Mouse (Mus musculus) 416B (cell line): ENCODE measurements around the gene Ccl7.

Source experiments
- DNase-seq: peaks from one replicate; pipeline ENCODE4 v3.0.0; 2011; ENCODE audit warnings: low read depth

The Ccl7 gene

DNA sequence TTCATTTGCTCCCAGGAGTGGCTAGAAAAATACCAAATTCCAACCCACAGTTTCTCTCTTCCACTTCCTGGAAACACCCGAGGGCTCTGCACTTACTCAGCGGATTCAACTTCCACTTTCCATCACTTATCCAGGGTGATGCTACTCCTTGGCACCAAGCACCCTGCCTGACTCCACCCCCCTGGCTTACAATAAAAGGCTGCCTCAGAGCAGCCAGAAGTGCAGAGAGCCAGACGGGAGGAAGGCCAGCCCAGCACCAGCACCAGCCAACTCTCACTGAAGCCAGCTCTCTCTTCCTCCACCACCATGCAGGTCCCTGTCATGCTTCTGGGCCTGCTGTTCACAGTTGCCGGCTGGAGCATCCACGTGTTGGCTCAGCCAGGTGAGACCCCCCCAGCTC lies 10.2 kb upstream of the Ccl7 start, which contains the start of gene Ccl2:
Ccl2 (plus strand) TSS at position 216 of the 400 bp plus-strand sequence.
- DNase-seq: peak; percentile 72

DNA sequence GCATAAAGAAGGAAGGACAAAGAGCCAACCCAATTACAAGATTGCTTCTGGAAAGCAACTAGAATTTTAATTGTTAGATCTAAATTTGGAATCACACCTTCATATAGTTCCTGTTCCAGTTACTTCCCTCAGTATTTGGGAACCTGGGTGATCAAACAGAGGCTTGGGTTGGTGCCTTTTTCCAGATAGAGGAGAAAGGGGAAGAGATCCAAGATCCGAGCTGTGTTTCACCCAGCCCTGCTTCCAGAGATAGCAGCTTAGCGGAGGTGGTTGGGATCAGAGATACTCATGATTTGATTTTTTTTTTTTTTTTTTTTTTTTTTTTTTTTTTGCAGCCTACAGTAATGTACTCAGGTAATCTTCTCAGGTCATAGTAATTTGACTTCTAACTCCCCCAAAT lies 9.7 kb upstream of the Ccl7 start:
- no peak for DNase-seq

DNA sequence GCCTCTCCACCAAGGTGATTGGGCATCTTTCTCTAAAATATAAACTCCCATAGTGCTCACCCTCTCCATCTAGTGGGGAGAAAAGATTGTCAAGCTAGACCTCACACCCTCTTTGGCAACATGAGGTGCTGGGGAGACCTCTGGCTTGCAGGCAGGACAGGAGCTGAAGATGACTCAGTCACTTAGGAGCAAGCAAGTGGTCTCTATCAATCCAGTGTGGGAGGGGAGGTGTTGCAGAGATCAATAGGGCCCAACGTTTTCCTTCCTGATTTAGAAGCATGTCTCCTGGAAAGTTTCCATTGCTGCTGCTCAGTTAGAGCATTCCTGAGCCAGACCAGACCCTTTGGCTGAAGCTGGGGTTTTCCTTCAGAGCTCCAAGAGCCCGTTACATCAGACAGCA lies 7.0 kb upstream of the Ccl7 start, which contains the start of gene Gm17268:
Gm17268 (minus strand) TSS at position 28 of the 400 bp plus-strand sequence.
- peak; percentile 50 for DNase-seq

DNA sequence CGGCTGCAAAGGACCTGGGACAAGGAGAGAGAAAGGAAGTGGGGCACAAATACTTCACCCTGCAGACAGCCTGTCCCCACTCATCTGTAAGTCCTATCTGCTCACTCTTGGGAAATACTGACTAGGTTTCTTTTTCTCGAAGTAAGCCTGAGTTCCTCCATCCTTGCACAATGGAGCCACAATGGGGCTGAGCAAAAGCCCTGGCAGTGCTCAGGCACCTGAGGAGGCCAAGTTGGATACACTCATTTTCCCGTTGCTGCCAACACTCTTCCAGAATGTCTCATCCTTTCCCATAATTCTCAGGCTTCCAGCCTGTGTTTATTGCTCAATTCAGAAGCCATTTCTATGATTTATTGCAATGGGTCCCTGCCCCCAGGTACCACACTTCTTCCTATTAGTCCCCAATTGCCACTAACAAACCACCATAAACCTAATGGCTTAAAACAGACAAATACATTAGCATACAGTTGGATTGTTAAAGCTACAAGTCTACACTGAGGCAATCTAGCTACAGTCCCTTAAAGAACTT lies 6.3 kb upstream of the Ccl7 start:
- DNase-seq: peak; percentile 33

GRCm38 (mm10) chr11:82041671-82042080 lies 3.8 kb upstream of the Ccl7 start:
- DNase-seq: peak; percentile 99

- DNase-seq: peak; percentile 83
Measured at GRCm38 (mm10) chr11:82047746-82048415, 2.4 kb downstream of the Ccl7 start.

- no peak for DNase-seq
Measured at GRCm38 (mm10) chr11:82053849-82054248, 8.3 kb downstream of the Ccl7 start.

DNA sequence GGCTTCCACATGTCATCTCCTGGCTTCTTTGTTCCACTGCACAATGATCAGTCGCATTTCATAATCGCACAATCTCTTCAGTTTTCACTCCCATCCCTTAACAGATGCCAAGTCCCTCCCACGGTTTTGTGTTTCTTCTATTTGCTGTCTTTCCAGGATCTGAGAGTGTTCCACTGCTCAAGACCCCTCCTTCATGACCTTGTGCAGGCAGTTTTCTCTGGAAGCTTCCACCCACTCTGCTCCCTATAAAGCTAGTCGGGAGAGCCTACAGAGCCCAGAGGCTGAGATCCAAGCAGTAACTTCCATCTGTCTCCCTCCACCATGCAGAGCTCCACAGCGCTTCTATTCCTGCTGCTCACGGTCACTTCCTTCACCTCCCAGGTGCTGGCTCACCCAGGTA lies 12.1 kb downstream of the Ccl7 start, which contains the start of gene Ccl11:
Ccl11 (plus strand) TSS at position 178 of the 400 bp plus-strand sequence.
- no peak for DNase-seq

- no peak for DNase-seq
Measured at GRCm38 (mm10) chr11:82062226-82062625, 16.7 kb downstream of the Ccl7 start.

DNA sequence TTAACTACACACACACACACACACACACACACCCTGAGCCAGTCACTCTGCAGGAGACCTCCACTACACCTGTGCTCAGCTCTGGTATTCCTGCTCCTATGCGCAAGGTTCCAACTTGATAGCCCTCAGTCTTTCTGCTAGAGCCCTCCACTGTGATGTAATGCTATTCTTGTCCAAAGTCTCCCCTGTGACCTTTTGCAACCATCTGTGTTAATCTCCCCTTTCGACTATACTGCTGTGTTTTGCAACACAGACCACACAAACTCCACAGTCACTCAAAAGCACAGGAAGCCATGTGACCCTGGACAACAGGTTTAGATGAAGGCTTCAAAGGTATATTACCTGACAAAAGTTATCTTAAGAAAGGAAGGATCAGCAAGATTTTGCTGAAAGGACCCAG lies 17.9 kb downstream of the Ccl7 start:
- no peak for DNase-seq

DNA sequence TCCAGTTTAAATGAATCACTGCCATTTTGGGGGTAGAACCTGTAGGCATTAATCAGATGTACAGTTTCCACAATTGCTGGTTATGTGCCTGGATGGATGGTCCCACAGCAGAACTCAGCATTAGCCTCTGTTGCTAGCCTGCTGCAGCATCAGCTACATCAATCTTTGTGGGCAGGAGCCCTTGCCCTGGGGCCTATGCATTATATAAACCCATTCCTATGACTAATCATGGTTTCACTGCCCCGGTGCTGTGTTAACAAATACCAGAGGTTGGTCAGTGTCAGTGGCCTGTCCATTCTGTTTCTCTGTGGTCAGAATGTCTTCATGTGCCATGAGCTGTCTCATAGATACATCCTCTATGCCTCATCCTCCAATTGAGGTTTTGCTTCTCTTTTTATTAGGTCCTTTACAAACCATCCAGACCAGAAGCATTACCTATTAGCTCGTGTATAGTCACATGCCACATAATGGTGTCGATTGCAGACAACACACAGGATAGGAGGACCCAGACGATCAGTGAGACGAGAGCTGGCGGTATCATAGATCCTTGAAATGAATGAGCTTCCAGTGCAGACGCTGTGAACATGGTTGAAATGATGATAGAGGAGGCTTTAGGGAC lies 21.6 kb downstream of the Ccl7 start:
- peak; percentile 52 for DNase-seq

GRCm38 (mm10) chr11:82071076-82071475 lies 25.6 kb downstream of the Ccl7 start:
- no peak for DNase-seq

GRCm38 (mm10) chr11:82072374-82072773 lies 26.9 kb downstream of the Ccl7 start:
- DNase-seq: peak; percentile 54

GRCm38 (mm10) chr11:82072984-82073383 lies 27.5 kb downstream of the Ccl7 start:
- DNase-seq: no peak

GRCm38 (mm10) chr11:82073686-82074085 lies 28.2 kb downstream of the Ccl7 start:
- no peak for DNase-seq

DNA sequence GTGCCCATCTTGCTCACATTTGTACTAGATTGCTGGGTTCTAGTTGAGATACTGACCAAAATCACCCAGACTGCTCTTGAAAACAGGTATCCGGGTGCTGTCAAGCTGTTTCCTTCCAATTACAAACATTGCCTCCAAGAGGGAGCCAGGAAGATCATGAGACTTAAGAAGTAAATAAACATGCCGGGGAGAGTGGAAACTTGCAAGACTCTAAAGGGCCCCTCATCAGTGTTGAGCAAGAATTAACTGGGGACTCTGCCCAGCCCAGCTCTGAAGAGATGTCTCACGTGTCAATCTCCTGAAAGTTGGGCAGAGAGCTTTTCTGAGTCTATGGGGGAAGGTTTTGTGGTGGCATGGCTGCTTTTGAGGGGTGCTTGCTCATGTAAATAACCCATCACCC lies 31.5 kb downstream of the Ccl7 start:
- DNase-seq: no peak

DNA sequence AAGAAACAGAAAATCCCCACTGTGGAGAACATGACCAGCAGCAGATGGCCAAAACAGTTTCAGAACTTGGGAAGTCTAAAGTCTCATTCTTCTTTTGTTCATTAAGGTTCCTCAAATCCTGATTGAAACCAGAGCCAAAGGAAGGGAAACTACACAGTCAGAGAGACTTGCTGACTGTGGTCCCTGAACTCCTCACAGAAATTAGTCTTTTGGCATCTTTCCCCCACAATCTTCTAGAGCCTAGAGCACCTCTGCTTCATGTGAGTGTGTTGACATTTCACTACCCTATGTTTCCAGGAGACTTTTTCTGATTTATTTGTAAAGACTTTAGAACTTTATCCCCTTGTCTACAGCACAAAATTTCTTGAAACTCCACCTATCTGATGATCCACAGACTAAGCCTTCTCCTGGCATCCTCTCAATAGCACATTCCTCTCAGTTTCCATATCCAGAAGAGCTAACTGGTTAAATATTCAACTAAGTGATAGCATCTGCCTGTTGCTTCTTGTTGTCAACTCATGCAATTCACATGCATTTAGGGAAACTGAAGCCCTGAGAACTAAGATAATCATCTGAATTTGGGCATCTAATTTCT lies 32.7 kb downstream of the Ccl7 start:
- no peak for DNase-seq

GRCm38 (mm10) chr11:82080865-82081264 lies 35.4 kb downstream of the Ccl7 start:
- DNase-seq: no peak

GRCm38 (mm10) chr11:82084360-82084759 lies 38.8 kb downstream of the Ccl7 start:
- no peak for DNase-seq
